Mouse (Mus musculus): ENCODE measurements around the gene Kremen2. TPM values are rescaled to one million over a fixed set of nuclear protein-coding genes. Genes with fewer than 3 reads are reported as not detected.
"Not testable (repeated sequence)": the region's sequence is repeated elsewhere in the genome, so short reads cannot be mapped to it uniquely, and the experiment has no call there.

Kremen2 gene
- polyA plus RNA-seq, 1 experiment from 2014 or later = 1.1 TPM

DNA sequence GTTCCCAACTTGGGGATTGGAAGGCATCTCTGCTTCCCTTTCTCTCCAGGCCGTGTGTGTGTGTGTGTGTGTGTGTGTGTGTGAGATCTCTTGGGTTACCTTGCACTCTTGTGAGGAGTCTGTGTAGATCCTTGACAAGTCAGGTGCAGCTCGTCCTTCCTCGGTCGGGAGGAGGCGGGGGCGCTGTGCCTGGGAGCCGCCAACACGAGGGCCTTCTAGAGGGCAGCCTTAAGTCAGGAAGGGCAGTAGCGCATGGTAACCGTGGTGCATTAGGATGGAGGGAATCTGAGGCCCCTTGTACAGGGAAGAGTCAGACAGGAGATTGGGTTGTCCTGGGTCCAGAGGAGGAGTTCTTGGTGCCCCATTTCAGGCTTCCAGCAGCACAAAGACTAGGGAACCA, 30.6 kb upstream of the Kremen2 start:
- Histone ChIP-seq H3K27ac (no peak overlapping the region), H3K4me1 (no peaks in the 10 kb centered on the region), H3K9ac (no peak overlapping the region), H3K4me3 (no peak overlapping the region), H3K4me2 (no peak overlapping the region), H3K27me3 (no peaks in the 10 kb centered on the region), H3K9me3 (no peaks in the 10 kb centered on the region), H3K36me3 (no peaks in the 10 kb centered on the region)
- 72% methylated on average over 10 of the region's 10 CpGs for WGBS
- no peak for ATAC-seq (ENCODE audit: borderline replicate concordance, extremely low read depth, low FRiP score, low TSS enrichment)

DNA sequence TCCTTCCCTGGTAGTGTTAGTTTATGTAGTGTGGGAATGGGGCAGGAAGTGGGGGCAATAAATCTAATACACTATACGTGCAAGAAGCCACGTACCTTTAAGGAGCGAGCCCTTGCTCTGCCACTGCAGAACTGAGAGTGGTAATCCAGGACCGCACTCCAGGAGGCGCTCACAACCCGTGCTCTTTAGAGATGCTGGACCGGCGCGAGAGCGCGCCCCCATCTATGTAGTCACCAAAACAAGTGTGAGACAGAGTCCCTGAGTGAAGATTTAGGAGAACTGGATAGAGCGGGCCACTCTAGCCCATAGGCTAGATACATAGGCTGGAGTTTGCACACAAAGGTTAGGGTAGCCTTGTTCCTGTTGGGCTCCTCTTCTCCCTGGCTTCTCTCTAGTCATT, 28.5 kb upstream of the Kremen2 start:
- ATAC-seq (ENCODE audit: borderline replicate concordance, extremely low read depth, low FRiP score, low TSS enrichment) = no peak
- H3K9me3 ChIP-seq = no peaks in the 10 kb centered on the region
- no peak overlapping the region for H3K27ac ChIP-seq
- peaks cover 8% of the 10 kb centered on the region; the same call in 1 of the 2 replicates for H3K4me1 ChIP-seq
- H3K4me2 ChIP-seq = no peak overlapping the region
- H3K4me3 ChIP-seq = no peak overlapping the region
- no peaks in the 10 kb centered on the region for H3K27me3 ChIP-seq
- 4% methylated on average over 12 of the region's 12 CpGs for WGBS
- H3K36me3 ChIP-seq = no peaks in the 10 kb centered on the region
- no peak overlapping the region for H3K9ac ChIP-seq

DNA sequence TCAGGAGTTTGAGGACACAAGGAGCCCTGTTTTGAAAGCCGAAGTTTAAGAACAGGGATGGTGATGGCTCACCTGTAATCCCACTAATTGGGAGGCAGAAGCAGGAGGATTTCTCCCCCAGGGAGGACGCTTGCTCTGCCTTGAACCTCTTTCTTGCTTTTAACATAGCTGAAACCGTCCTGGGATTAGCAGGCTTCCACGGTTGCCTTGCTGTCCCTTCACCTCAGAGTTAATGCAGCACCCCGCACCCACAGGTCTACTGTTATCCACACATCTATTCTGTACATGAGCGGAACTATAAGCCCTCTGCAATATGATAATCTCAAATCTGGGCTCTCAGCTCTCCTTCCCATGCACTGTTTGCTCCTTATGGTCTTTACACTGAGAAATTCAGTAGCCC, 28.0 kb upstream of the Kremen2 start:
- no peak for ATAC-seq (ENCODE audit: borderline replicate concordance, extremely low read depth, low FRiP score, low TSS enrichment)
- peaks cover 8% of the 10 kb centered on the region; the same call in 1 of the 2 replicates for H3K4me1 ChIP-seq
- no peaks in the 10 kb centered on the region for H3K36me3 ChIP-seq
- no peak overlapping the region for H3K4me3 ChIP-seq
- H3K9ac ChIP-seq = no peak overlapping the region
- no peaks in the 10 kb centered on the region for H3K27me3 ChIP-seq
- H3K9me3 ChIP-seq = no peaks in the 10 kb centered on the region
- WGBS = 68% methylated on average over 6 of the region's 6 CpGs
- H3K27ac ChIP-seq = no peak overlapping the region
- H3K4me2 ChIP-seq = no peak overlapping the region

DNA sequence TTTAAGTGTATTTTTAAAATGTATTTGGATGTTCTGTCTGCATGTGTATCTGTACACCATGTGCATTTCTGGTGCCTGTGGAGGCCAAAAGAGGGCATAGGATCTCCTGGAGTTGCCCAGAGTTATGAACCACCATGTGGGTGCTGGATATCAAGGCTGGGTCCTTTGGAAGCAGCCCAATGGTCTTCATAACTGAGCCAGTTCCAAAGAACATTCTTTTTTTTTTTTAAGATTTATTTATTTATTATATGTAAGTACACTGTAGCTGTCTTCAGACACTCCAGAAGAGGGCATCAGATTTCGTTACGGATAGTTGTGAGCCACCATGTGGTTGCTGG, 26.6 kb upstream of the Kremen2 start:
- ATAC-seq (ENCODE audit: borderline replicate concordance, extremely low read depth, low FRiP score, low TSS enrichment); H3K36me3 ChIP-seq; H3K27me3 ChIP-seq; H3K27ac ChIP-seq; H3K4me2 ChIP-seq; H3K9ac ChIP-seq; H3K4me1 ChIP-seq; H3K4me3 ChIP-seq; H3K9me3 ChIP-seq: not testable (repeated sequence)
- WGBS = 70% methylated on average over 2 of the region's 2 CpGs

DNA sequence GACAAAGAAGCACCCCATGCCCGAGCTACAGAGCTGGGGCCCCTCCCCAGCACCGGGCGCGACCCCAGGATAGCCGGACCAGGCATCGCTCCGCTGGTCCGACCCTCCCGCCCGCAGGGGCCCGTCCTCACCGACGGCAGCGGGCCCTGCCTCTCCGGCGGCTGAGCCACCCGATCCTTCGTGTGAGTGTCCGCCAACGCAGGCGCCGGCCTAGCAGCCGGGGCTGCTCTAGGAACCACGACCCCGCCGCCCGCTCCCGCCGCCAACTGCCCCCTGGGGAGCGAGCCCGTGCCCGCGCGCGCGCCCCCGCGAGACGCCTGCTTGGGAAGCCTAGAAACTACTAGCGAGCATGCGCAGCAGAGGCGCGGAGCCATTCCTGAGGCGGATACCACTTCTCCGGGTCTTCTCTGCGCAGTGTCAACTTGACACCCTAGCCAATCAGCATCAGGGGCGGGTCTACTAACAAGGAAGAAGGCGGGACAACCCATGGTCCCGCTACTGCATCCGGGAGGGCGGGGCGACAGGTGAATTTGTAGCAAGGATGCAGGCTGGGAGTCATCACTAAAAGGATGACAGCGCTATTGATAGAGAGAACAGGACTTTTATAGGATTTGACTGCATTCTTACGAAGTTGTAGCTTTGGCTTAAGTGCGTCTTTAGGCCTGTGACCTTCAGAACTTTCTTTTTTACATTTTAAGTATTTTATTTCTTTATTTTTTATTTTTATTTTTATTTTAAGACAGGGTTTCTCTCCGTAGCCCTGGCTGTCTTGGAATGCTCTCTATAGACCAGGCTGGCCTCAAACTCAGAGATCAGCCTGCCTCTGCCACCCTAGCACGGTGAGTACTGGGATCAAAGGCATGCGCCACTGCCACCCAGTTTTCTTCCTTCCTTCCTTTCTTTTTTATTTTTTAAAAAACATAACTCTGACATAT, 25.9 kb upstream of the Kremen2 start, which contains the start of gene Flywch1:
TSS of gene Flywch1 (minus strand) at position 319 of the 935 bp plus-strand sequence.
- no peaks in the 10 kb centered on the region for H3K27me3 ChIP-seq
- peak within 1 kb of the TSS; percentile 90 for H3K9ac ChIP-seq
- peak; percentile 98 for ATAC-seq (ENCODE audit: borderline replicate concordance, extremely low read depth, low FRiP score, low TSS enrichment)
- H3K4me1 ChIP-seq = peaks cover 8% of the 10 kb centered on the region; the same call in 1 of the 2 replicates
- peak within 1 kb of the TSS; percentile 66 for H3K4me2 ChIP-seq
- H3K4me3 ChIP-seq = peak within 1 kb of the TSS; percentile 78
- H3K27ac ChIP-seq = peak within 1 kb of the TSS; percentile 79
- no peaks in the 10 kb centered on the region for H3K9me3 ChIP-seq
- H3K36me3 ChIP-seq = no peaks in the 10 kb centered on the region
- WGBS = 3% methylated on average over 58 of the region's 58 CpGs

DNA sequence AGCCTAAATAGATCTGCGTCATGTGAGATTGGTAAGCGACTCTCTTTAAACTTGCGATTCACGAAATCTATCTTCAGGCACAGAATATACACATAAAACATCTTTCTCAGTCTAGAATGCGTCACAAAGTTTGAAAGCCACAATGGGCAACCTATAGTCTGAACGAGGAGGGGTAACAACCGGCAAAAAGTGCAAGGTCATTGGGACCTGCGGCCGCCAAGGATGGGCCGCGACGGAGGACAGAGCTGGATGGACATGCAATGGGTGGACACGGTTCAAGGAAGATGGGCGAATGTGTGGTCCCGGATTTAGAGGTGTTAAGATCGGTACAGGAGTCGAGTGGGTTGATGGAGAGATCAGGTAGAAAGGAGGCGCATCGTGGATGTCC, 25.3 kb upstream of the Kremen2 start:
- no peaks in the 10 kb centered on the region for H3K9me3 ChIP-seq
- H3K27ac ChIP-seq = peak overlapping the region; percentile 79
- peak overlapping the region; percentile 66 for H3K4me2 ChIP-seq
- no peaks in the 10 kb centered on the region for H3K27me3 ChIP-seq
- ATAC-seq (ENCODE audit: borderline replicate concordance, extremely low read depth, low FRiP score, low TSS enrichment) = peak; percentile 21; the same call in 1 of the 2 replicates
- peak overlapping the region; percentile 78 for H3K4me3 ChIP-seq
- no peaks in the 10 kb centered on the region for H3K36me3 ChIP-seq
- H3K9ac ChIP-seq = peak overlapping the region; percentile 90
- peaks cover 8% of the 10 kb centered on the region; the same call in 1 of the 2 replicates for H3K4me1 ChIP-seq
- under 1% methylated on average over 19 of the region's 19 CpGs for WGBS

DNA sequence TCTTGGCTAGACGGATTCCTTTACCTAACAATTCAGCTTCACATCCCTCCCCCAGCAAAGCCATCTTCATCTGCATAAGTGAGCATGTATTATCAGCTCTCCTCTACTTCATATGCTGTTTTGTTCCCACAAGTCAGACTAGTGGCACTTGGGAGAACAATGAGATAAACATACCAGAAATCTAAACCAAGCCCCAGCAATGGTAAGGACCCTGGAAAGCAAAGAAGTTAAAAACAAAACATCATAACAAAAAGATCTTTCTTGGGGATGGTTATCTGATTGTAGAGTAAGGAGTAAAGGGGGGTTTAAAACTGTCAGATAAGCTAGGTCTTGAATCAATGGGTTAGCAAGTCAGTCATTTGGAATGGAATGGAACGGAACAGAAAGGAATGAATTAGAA, 24.9 kb upstream of the Kremen2 start:
- H3K27ac ChIP-seq = no peak overlapping the region
- 21% methylated on average over 2 of the region's 2 CpGs for WGBS
- peak overlapping the region; percentile 78 for H3K4me3 ChIP-seq

DNA sequence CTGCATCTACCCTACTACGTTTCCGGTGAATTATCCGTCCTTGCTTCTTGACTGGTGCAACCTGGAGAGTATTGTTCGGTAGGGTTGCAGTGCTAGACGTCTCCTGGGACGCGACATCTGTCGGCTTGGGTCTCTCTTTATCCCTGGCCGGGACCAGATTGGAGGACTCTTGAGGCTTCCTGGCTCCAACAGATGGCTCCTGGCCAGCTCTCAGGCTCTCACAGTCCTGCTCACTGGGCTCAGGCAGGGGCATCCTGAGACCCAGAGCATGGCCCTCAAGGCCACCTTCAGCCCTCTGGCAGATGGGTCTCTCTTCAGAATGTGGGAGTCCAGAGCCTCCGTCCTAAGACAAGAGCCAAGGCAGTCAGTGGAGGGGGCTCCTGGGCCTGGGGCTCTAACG, 17.3 kb upstream of the Kremen2 start:
- H3K9me3 ChIP-seq = no peaks in the 10 kb centered on the region
- 90% methylated on average over 11 of the region's 11 CpGs for WGBS
- peaks cover 38% of the 10 kb centered on the region for H3K36me3 ChIP-seq
- H3K9ac ChIP-seq = no peak overlapping the region
- H3K27ac ChIP-seq = no peak overlapping the region
- no peaks in the 10 kb centered on the region for H3K4me1 ChIP-seq
- ATAC-seq (ENCODE audit: borderline replicate concordance, extremely low read depth, low FRiP score, low TSS enrichment) = no peak
- no peak overlapping the region for H3K4me2 ChIP-seq
- H3K27me3 ChIP-seq = no peaks in the 10 kb centered on the region
- H3K4me3 ChIP-seq = no peak overlapping the region

More for the DNA sequence above, 24.9 kb upstream of the Kremen2 start:
- peak overlapping the region; percentile 90; the same call in 1 of the 2 replicates for H3K9ac ChIP-seq
- H3K4me2 ChIP-seq = peak overlapping the region; percentile 66
- peaks cover 8% of the 10 kb centered on the region; the same call in 1 of the 2 replicates for H3K4me1 ChIP-seq
- no peak for ATAC-seq (ENCODE audit: borderline replicate concordance, extremely low read depth, low FRiP score, low TSS enrichment)
- no peaks in the 10 kb centered on the region for H3K36me3 ChIP-seq
- H3K27me3 ChIP-seq = no peaks in the 10 kb centered on the region
- H3K9me3 ChIP-seq = no peaks in the 10 kb centered on the region

DNA sequence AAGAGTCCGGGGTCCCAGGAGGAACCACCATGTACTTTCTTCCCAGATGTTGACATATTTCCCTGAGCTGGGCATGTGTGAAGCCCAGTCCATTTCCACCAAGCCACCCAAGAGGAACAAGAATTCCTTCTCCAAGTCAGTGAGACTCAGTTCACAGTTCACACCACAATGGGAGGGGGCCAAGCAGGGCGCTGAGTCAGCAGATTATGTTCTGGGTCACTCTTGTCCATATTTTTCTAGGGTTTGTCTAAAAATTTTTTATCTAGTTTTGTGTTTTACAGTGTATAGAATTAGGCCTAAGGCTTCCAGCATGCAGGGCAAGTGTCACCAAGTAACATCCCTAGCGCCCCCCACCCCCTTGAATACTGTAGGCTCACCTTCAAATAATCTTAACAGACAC, 15.5 kb upstream of the Kremen2 start:
- H3K27me3 ChIP-seq = no peaks in the 10 kb centered on the region
- no peak overlapping the region for H3K4me3 ChIP-seq
- no peak overlapping the region for H3K9ac ChIP-seq
- H3K9me3 ChIP-seq = no peaks in the 10 kb centered on the region
- no peaks in the 10 kb centered on the region for H3K4me1 ChIP-seq
- peaks cover 55% of the 10 kb centered on the region for H3K36me3 ChIP-seq
- 93% methylated on average over 3 of the region's 3 CpGs for WGBS
- no peak overlapping the region for H3K27ac ChIP-seq
- no peak for ATAC-seq (ENCODE audit: borderline replicate concordance, extremely low read depth, low FRiP score, low TSS enrichment)
- no peak overlapping the region for H3K4me2 ChIP-seq

DNA sequence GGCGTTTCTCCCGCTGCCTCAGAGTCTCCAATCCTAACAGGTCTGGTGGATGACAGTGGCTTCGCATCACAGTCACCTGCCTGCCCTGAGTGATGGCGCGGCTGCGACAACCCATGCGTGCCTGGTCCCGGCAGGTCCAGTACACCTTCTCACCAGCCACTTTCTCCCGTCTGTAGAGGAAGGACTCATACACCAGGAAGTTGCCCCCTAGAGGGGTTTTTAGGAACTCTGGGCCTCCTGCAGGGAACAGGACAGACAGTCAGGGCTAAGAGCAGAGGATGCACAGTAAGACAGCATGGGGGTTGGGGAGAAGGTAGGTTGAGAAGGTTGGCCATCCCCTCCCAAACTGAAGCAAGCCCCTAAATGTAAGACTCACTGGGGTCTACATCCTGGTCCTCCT, 14.6 kb upstream of the Kremen2 start:
- no peaks in the 10 kb centered on the region for H3K9me3 ChIP-seq
- WGBS = 89% methylated on average over 9 of the region's 9 CpGs
- H3K36me3 ChIP-seq = peaks cover 65% of the 10 kb centered on the region
- H3K4me1 ChIP-seq = no peaks in the 10 kb centered on the region
- H3K27me3 ChIP-seq = no peaks in the 10 kb centered on the region
- no peak overlapping the region for H3K27ac ChIP-seq
- no peak overlapping the region for H3K9ac ChIP-seq
- H3K4me3 ChIP-seq = no peak overlapping the region
- H3K4me2 ChIP-seq = no peak overlapping the region
- ATAC-seq (ENCODE audit: borderline replicate concordance, extremely low read depth, low FRiP score, low TSS enrichment) = no peak

DNA sequence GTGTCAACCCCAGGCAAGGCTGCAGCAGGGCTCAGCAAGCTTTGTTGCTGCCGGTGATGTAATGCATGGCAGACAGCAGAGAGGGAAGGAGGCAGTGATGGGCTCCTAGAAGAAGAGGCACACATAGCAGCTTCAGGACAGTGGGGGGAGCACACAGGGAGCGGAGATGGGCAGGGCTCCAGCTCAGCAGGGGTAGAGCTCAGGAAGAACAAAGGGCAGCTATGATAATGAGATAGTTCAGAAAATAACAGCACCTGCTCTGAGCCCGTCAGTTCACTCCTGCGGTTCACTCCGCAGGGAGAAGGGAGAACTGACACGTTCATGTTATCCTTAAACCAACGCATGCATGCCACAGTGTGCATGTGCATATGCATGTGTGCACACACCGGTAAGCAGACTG, 13.2 kb upstream of the Kremen2 start:
- Histone ChIP-seq H3K36me3 (peaks cover 72% of the 10 kb centered on the region), H3K4me3 (no peak overlapping the region), H3K4me2 (no peak overlapping the region), H3K27me3 (no peaks in the 10 kb centered on the region), H3K9ac (no peak overlapping the region), H3K27ac (no peak overlapping the region), H3K4me1 (no peaks in the 10 kb centered on the region), H3K9me3 (no peaks in the 10 kb centered on the region)
- WGBS = 88% methylated on average over 8 of the region's 8 CpGs
- no peak for ATAC-seq (ENCODE audit: borderline replicate concordance, extremely low read depth, low FRiP score, low TSS enrichment)

DNA sequence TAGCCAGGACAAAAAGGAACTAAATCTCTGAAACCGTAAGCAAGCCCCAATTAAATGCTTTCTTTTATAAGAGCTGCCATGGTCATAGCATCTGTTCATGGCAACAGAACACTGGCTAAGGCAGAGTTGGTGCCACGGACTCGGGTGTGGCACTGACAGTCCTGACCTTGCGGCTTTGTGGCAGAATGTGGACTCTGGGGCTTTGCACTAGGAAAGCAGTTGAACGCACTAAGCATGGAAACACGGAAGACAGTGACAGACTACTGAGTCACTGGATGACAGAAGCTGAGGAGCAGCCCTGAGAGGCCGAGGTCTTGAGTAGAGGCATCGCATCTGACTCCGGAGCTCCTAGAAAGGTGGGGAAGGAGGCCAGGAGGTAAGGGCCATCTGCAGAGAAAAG, 11.9 kb upstream of the Kremen2 start:
- 92% methylated on average over 9 of the region's 9 CpGs for WGBS
- peaks cover 85% of the 10 kb centered on the region for H3K36me3 ChIP-seq

More for the DNA sequence above, 11.9 kb upstream of the Kremen2 start:
- no peak overlapping the region for H3K4me2 ChIP-seq
- H3K9me3 ChIP-seq = no peaks in the 10 kb centered on the region
- H3K27ac ChIP-seq = no peak overlapping the region
- H3K9ac ChIP-seq = no peak overlapping the region
- H3K4me3 ChIP-seq = no peak overlapping the region
- no peaks in the 10 kb centered on the region for H3K4me1 ChIP-seq
- no peak for ATAC-seq (ENCODE audit: borderline replicate concordance, extremely low read depth, low FRiP score, low TSS enrichment)
- no peaks in the 10 kb centered on the region for H3K27me3 ChIP-seq
